Mouse (Mus musculus) stomach, embryonic 14.5 days (tissue): ENCODE data around the gene Hydin. TPM values are rescaled to one million over a fixed set of nuclear protein-coding genes. Genes with fewer than 3 reads are reported as not detected.
"Not testable (repeated sequence)": the region's sequence is repeated elsewhere in the genome, so short reads cannot be mapped to it uniquely, and the experiment has no call there.

Experiments
- ATAC-seq: fragments of 200-750 bp; cut with Nextera tagmentation; 2 replicates; pipeline ENCODE4 v1.8.0; 2017; ENCODE audit warnings: low read depth, moderate TSS enrichment; ENCODE audit not compliant: insufficient number of reproducible peaks, insufficient read depth, low FRiP score
- H3K27ac ChIP-seq: fragments of 300-500 bp; sonication (generic); 2 replicates; pipeline ENCODE4 v1.5.1; 2014; ENCODE audit warnings: mild to moderate bottlenecking, low read length, moderate library complexity, mixed read lengths
- H3K27me3 ChIP-seq: fragments of 300-500 bp; sonication (generic); 2 replicates; pipeline ENCODE4 v1.6.1; 2014; ENCODE audit warnings: low read length, control low read depth, mixed read lengths; ENCODE audit not compliant: control insufficient read depth, insufficient read depth
- H3K36me3 ChIP-seq: fragments of 300-500 bp; sonication (generic); 2 replicates; pipeline ENCODE4 v1.6.1; 2014; ENCODE audit warnings: mild to moderate bottlenecking, control low read depth, low read length, moderate library complexity, mixed read lengths; ENCODE audit not compliant: control insufficient read depth, insufficient read depth
- H3K4me1 ChIP-seq: fragments of 300-500 bp; sonication (generic); 2 replicates; pipeline ENCODE4 v1.6.1; 2014; ENCODE audit warnings: low read length, control low read depth, mixed read lengths; ENCODE audit not compliant: control insufficient read depth, insufficient read depth
- H3K4me2 ChIP-seq: fragments of 300-500 bp; sonication (generic); replicated peaks from 2 replicates; pipeline ENCODE4 v1.6.1; 2014; ENCODE audit warnings: low read depth, low read length, control low read depth
- H3K4me3 ChIP-seq: fragments of 300-500 bp; sonication (generic); 2 replicates; pipeline ENCODE4 v1.5.1; 2014; ENCODE audit warnings: low read depth, low read length, control low read depth
- H3K9ac ChIP-seq: fragments of 300-500 bp; sonication (generic); replicated peaks from 2 replicates; pipeline ENCODE4 v1.6.1; 2014; ENCODE audit warnings: low read depth, mild to moderate bottlenecking, control low read depth, low read length, moderate library complexity, mixed read lengths
- H3K9me3 ChIP-seq: fragments of 300-500 bp; sonication (generic); 2 replicates; pipeline ENCODE4 v1.6.1; 2016; ENCODE audit warnings: low read depth, low read length, control low read depth; ENCODE audit not compliant: control insufficient read depth
- WGBS: fragments of 180-500 bp; shearing (Covaris S2); extraction: QIAGEN DNeasy Blood & Tissue Kit; methylation state at CpG from one replicate; pipeline ENCODE4 v1.1.7; 2014; 5-methylcytosine and 5-hydroxymethylcytosine counted together
- polyA plus RNA-seq: library from polyadenylated mRNA; unstranded; fragments of >200 nt; fragmentation: Nextera tagmentation; extraction: Ambion mirVana; gene quantifications from 2 replicates; pipeline ENCODE4 v1.2.1, GENCODE M21; 2014

The Hydin gene
- polyA plus RNA-seq, 1 experiment from 2014 or later, result 0.51 TPM

GRCm38 (mm10) chr8:110522495-110522894 is 255.7 kb downstream of the Hydin start:
- ATAC-seq, H3K36me3 ChIP-seq: not testable (repeated sequence)
- WGBS, result 89% methylated on average over 7 of the region's 7 CpGs

GRCm38 (mm10) chr8:110522985-110523384 is 256.2 kb downstream of the Hydin start:
- H3K4me2 ChIP-seq, result no peak overlapping the region
- 58% methylated on average over 15 of the region's 15 CpGs for WGBS
- no peak overlapping the region for H3K9ac ChIP-seq
- H3K4me3 ChIP-seq, result no peak overlapping the region
- H3K9me3 ChIP-seq, result no peaks in the 10 kb centered on the region
- ATAC-seq, result no peak
- H3K27me3 ChIP-seq, result no peaks in the 10 kb centered on the region
- no peak overlapping the region for H3K27ac ChIP-seq
- H3K4me1 ChIP-seq, result 0 out of 2 replicates have a peak, but pooled peaks cover 3% of the 10 kb centered on the region
- H3K36me3 ChIP-seq, result no peaks in the 10 kb centered on the region

More at GRCm38 (mm10) chr8:110522495-110522894, 255.7 kb downstream of the Hydin start:
- not testable (repeated sequence) for H3K9ac ChIP-seq, H3K4me2 ChIP-seq, H3K27me3 ChIP-seq, H3K4me1 ChIP-seq, H3K4me3 ChIP-seq, H3K27ac ChIP-seq, H3K9me3 ChIP-seq

- WGBS, result 37% methylated on average over 15 of the region's 15 CpGs
- ATAC-seq, result 0 out of 2 replicates have a peak, but pooled peaks have one; percentile 33
These were observed 258.5 kb downstream of the Hydin start for GRCm38 (mm10) chr8:110525229-110525628.

GRCm38 (mm10) chr8:110530008-110530762 is 263.4 kb downstream of the Hydin start:
- Histone ChIP-seq H3K4me3 (no peak overlapping the region), H3K27ac (no peak overlapping the region), H3K27me3 (no peaks in the 10 kb centered on the region), H3K9ac (no peak overlapping the region), H3K4me2 (no peak overlapping the region), H3K4me1 (peaks cover 2% of the 10 kb centered on the region; the same call in 1 of the 2 replicates), H3K36me3 (no peaks in the 10 kb centered on the region), H3K9me3 (no peaks in the 10 kb centered on the region)
- no peak for ATAC-seq
- 40% methylated on average over 8 of the region's 8 CpGs for WGBS

More at GRCm38 (mm10) chr8:110525229-110525628, 258.5 kb downstream of the Hydin start:
- Histone ChIP-seq H3K36me3 (no peaks in the 10 kb centered on the region), H3K4me1 (0 out of 2 replicates have a peak, but pooled peaks cover 3% of the 10 kb centered on the region), H3K4me2 (no peak overlapping the region), H3K4me3 (no peak overlapping the region), H3K9ac (no peak overlapping the region), H3K9me3 (no peaks in the 10 kb centered on the region), H3K27ac (no peak overlapping the region), H3K27me3 (no peaks in the 10 kb centered on the region)

GRCm38 (mm10) chr8:110533781-110534180 is 267.0 kb downstream of the Hydin start:
- Histone ChIP-seq H3K4me3 (no peak overlapping the region), H3K27ac (no peak overlapping the region), H3K9me3 (no peaks in the 10 kb centered on the region), H3K27me3 (no peaks in the 10 kb centered on the region), H3K4me1 (no peaks in the 10 kb centered on the region; the same call in 1 of the 2 replicates), H3K9ac (no peak overlapping the region), H3K4me2 (no peak overlapping the region), H3K36me3 (no peaks in the 10 kb centered on the region)
- 82% methylated on average over 6 of the region's 6 CpGs for WGBS
- no peak for ATAC-seq

- Histone ChIP-seq H3K4me2 (no peak overlapping the region), H3K27me3 (no peaks in the 10 kb centered on the region), H3K27ac (no peak overlapping the region), H3K9me3 (no peaks in the 10 kb centered on the region), H3K4me3 (no peak overlapping the region), H3K36me3 (no peaks in the 10 kb centered on the region), H3K4me1 (no peaks in the 10 kb centered on the region), H3K9ac (no peak overlapping the region)
- WGBS, result 84% methylated on average over 4 of the region's 4 CpGs
- ATAC-seq, result no peak
These were observed 271.1 kb downstream of the Hydin start for GRCm38 (mm10) chr8:110537849-110538248.

- Histone ChIP-seq H3K4me3 (no peak overlapping the region), H3K27me3 (no peaks in the 10 kb centered on the region), H3K9ac (no peak overlapping the region), H3K4me1 (0 out of 2 replicates have a peak, but pooled peaks cover 5% of the 10 kb centered on the region), H3K27ac (no peak overlapping the region), H3K36me3 (no peaks in the 10 kb centered on the region), H3K4me2 (no peak overlapping the region), H3K9me3 (no peaks in the 10 kb centered on the region)
- ATAC-seq, result no peak
- 81% methylated on average over 1 of the region's 1 CpGs for WGBS
These were observed 283.6 kb downstream of the Hydin start for GRCm38 (mm10) chr8:110550343-110550742.

GRCm38 (mm10) chr8:110552111-110552510 is 285.3 kb downstream of the Hydin start:
- H3K4me1 ChIP-seq, H3K4me2 ChIP-seq, H3K4me3 ChIP-seq, H3K36me3 ChIP-seq, H3K9ac ChIP-seq, H3K27ac ChIP-seq, H3K27me3 ChIP-seq, H3K9me3 ChIP-seq, ATAC-seq: not testable (repeated sequence)
